Mouse (Mus musculus) MEL (cell line): ENCODE data around the gene Dapl1. TPM values are rescaled to one million over a fixed set of nuclear protein-coding genes. Genes with fewer than 3 reads are reported as not detected.

Source experiments
- DNase-seq: peaks from one replicate; pipeline ENCODE4 v3.0.0; 2011; ENCODE audit warnings: low read depth, low spot score
- H3K27ac ChIP-seq: 2 replicates; pipeline ENCODE4 v1.5.1; 2012; ENCODE audit warnings: low read depth, mild to moderate bottlenecking, control low read depth, low read length, moderate library complexity; ENCODE audit not compliant: control insufficient read depth
- H3K27me3 ChIP-seq, 2 experiments: fragments of 150-350 bp in 1 of 2; sonication (generic) in 1 of 2; 2 replicates each; pipeline ENCODE4 v1.6.1; 2012; ENCODE audit warnings: low read length in 2 of 2, mild to moderate bottlenecking in 2 of 2, improper control_type of control experiment in 1 of 2, moderate library complexity in 1 of 2; ENCODE audit not compliant: insufficient read depth in 2 of 2, control insufficient read depth in 1 of 2
- H3K36me3 ChIP-seq, 2 experiments: 2 replicates each; pipeline ENCODE4 v1.6.1; 2012 to 2014; ENCODE audit warnings: low read length in 2 of 2, improper control_type of control experiment in 1 of 2, inconsistent platforms in 1 of 2, mild to moderate bottlenecking in 1 of 2; ENCODE audit not compliant: insufficient read depth in 2 of 2, control insufficient read depth in 1 of 2
- H3K4me1 ChIP-seq, 2 experiments: fragments of 150-350 bp in 1 of 2; sonication (generic) in 1 of 2; 2 replicates each; pipeline ENCODE4 v1.6.1; 2012; ENCODE audit warnings: low read length in 2 of 2, improper control_type of control experiment in 1 of 2, mild to moderate bottlenecking in 1 of 2; ENCODE audit not compliant: insufficient read depth in 2 of 2, control insufficient read depth in 1 of 2
- H3K4me3 ChIP-seq, 2 experiments: fragments of 150-350 bp in 1 of 2; sonication (generic) in 1 of 2; 2 replicates each; pipeline ENCODE4 v1.5.1; 2012; ENCODE audit warnings: low read depth in 2 of 2, low read length in 2 of 2, mild to moderate bottlenecking in 2 of 2, moderate library complexity in 2 of 2, control low read depth in 1 of 2, improper control_type of control experiment in 1 of 2; ENCODE audit not compliant: control insufficient read depth in 1 of 2, insufficient read depth in 1 of 2
- H3K79me2 ChIP-seq: 2 replicates; pipeline ENCODE4 v1.6.1; 2012; ENCODE audit warnings: mild to moderate bottlenecking, low read length, moderate library complexity; ENCODE audit not compliant: control insufficient read depth, poor library complexity, insufficient read depth
- H3K9ac ChIP-seq: 2 replicates; pipeline ENCODE4 v1.6.1; 2012; ENCODE audit warnings: low read depth, mild to moderate bottlenecking, control low read depth, low read length, moderate library complexity; ENCODE audit not compliant: control insufficient read depth, poor library complexity, severe bottlenecking
- H3K9me3 ChIP-seq: fragments of 150-350 bp; sonication (generic); replicated peaks from 2 replicates; pipeline ENCODE4 v1.6.1; 2012; ENCODE audit warnings: mild to moderate bottlenecking, low read length, improper control_type of control experiment, moderate library complexity; ENCODE audit not compliant: insufficient read depth
- CHD1 ChIP-seq: IDR thresholded peaks from 2 replicates; pipeline ENCODE4 v1.6.1; 2012; ENCODE audit warnings: low read depth, mild to moderate bottlenecking, inconsistent platforms, low read length, improper control_type of control experiment
- CHD2 ChIP-seq: IDR thresholded peaks from 2 replicates; pipeline ENCODE4 v1.6.1; 2011; ENCODE audit warnings: low read length, improper control_type of control experiment
- CTCF ChIP-seq, 3 experiments: IDR thresholded peaks in 2 of 3; conservative IDR thresholded peaks in 1 of 3; 2 replicates each; pipeline ENCODE4 v1.5.1; 2011 to 2012; ENCODE audit warnings: low read length in 3 of 3, low read depth in 2 of 3, mild to moderate bottlenecking in 2 of 3, improper control_type of control experiment in 1 of 3, inconsistent platforms in 1 of 3, mixed read lengths in 1 of 3, moderate library complexity in 1 of 3; ENCODE audit not compliant: control insufficient read depth in 1 of 3, insufficient read depth in 1 of 3, poor library complexity in 1 of 3, severe bottlenecking in 1 of 3
- GABPA ChIP-seq: IDR thresholded peaks from 2 replicates; pipeline ENCODE4 v1.6.1; 2012; ENCODE audit warnings: low read depth, mild to moderate bottlenecking, inconsistent platforms, low read length, improper control_type of control experiment, moderate library complexity
- GATA1 ChIP-seq: IDR thresholded peaks from 2 replicates; pipeline ENCODE4 v1.6.1; 2011; ENCODE audit warnings: low read depth, low read length, improper control_type of control experiment
- HCFC1 ChIP-seq: IDR thresholded peaks from 2 replicates; pipeline ENCODE4 v1.6.1; 2012; ENCODE audit warnings: low read depth, mild to moderate bottlenecking, inconsistent platforms, low read length, improper control_type of control experiment, moderate library complexity
- MAX ChIP-seq: IDR thresholded peaks from 2 replicates; pipeline ENCODE4 v1.6.1; 2011; ENCODE audit warnings: low read length, improper control_type of control experiment
- MXI1 ChIP-seq: IDR thresholded peaks from 2 replicates; pipeline ENCODE4 v1.6.1; 2011; ENCODE audit warnings: mild to moderate bottlenecking, low read depth, low read length, improper control_type of control experiment
- NRF1 ChIP-seq: IDR thresholded peaks from 2 replicates; pipeline ENCODE4 v1.6.1; 2014; ENCODE audit warnings: low read depth, mild to moderate bottlenecking, inconsistent platforms, low read length, improper control_type of control experiment, moderate library complexity; ENCODE audit not compliant: poor library complexity, insufficient read depth, severe bottlenecking
- POLR2A ChIP-seq, 2 experiments: IDR thresholded peaks; 2 replicates each; pipeline ENCODE4 v1.6.1; 2011 to 2012; ENCODE audit warnings: low read length in 2 of 2, mild to moderate bottlenecking in 2 of 2, control low read depth in 1 of 2, improper control_type of control experiment in 1 of 2, low read depth in 1 of 2, moderate library complexity in 1 of 2; ENCODE audit not compliant: control insufficient read depth in 1 of 2, insufficient read depth in 1 of 2, poor library complexity in 1 of 2
- POLR2AphosphoS5 ChIP-seq: IDR thresholded peaks from 2 replicates; pipeline ENCODE4 v1.6.1; 2012; ENCODE audit warnings: low read depth, borderline replicate concordance, mild to moderate bottlenecking, inconsistent platforms, low read length, moderate library complexity, mixed read lengths
- RAD21 ChIP-seq: IDR thresholded peaks from 2 replicates; pipeline ENCODE4 v1.6.1; 2011; ENCODE audit warnings: mild to moderate bottlenecking, low read depth, low read length, improper control_type of control experiment
- SMC3 ChIP-seq: IDR thresholded peaks from 2 replicates; pipeline ENCODE4 v1.6.1; 2011; ENCODE audit warnings: low read depth, low read length, improper control_type of control experiment
- TAL1 ChIP-seq: IDR thresholded peaks from 2 replicates; pipeline ENCODE4 v1.6.1; 2012; ENCODE audit warnings: mild to moderate bottlenecking, inconsistent platforms, low read length, moderate library complexity, mixed read lengths
- TCF12 ChIP-seq: IDR thresholded peaks from 2 replicates; pipeline ENCODE4 v1.6.1; 2014; ENCODE audit warnings: low read depth, mild to moderate bottlenecking, inconsistent platforms, low read length, improper control_type of control experiment, moderate library complexity
- USF1 ChIP-seq: IDR thresholded peaks from 2 replicates; pipeline ENCODE4 v1.6.1; 2014; ENCODE audit warnings: low read depth, mild to moderate bottlenecking, inconsistent platforms, low read length, improper control_type of control experiment, moderate library complexity
- USF2 ChIP-seq, 2 experiments: IDR thresholded peaks; 2 replicates each; pipeline ENCODE4 v1.6.1; 2011 to 2012; ENCODE audit warnings: improper control_type of control experiment in 2 of 2, low read length in 2 of 2, borderline replicate concordance in 1 of 2, inconsistent platforms in 1 of 2, low read depth in 1 of 2, mild to moderate bottlenecking in 1 of 2; ENCODE audit not compliant: insufficient read depth in 1 of 2
- ZC3H11A ChIP-seq: IDR thresholded peaks from 2 replicates; pipeline ENCODE4 v1.6.1; 2012; ENCODE audit warnings: low read depth, mild to moderate bottlenecking, inconsistent platforms, low read length, improper control_type of control experiment
- ZKSCAN1 ChIP-seq: IDR thresholded peaks from 2 replicates; pipeline ENCODE4 v1.6.1; 2012; ENCODE audit warnings: low read depth, mild to moderate bottlenecking, inconsistent platforms, low read length, improper control_type of control experiment, moderate library complexity
- ZMIZ1 ChIP-seq: IDR thresholded peaks from 2 replicates; pipeline ENCODE4 v1.6.1; 2012; ENCODE audit warnings: low read depth, mild to moderate bottlenecking, inconsistent platforms, low read length, improper control_type of control experiment, moderate library complexity
- polyA plus RNA-seq, 2 experiments: library from polyadenylated mRNA; stranded (reverse) in 1 of 2; unstranded in 1 of 2; fragments of >175 nt in 1 of 2; fragments of >200 nt in 1 of 2; gene quantifications; 2 replicates each; pipeline versions ENCODE4 v1.2.1 to v1.2.4; 2012; ENCODE audit warnings: low replicate concordance in 2 of 2, low read depth in 1 of 2; ENCODE audit not compliant: insufficient read length in 2 of 2, insufficient read depth in 1 of 2, missing spikeins in 1 of 2
- total RNA-seq: library from RNA; depleted of rRNA; stranded (reverse); fragments of 300-350 nt; gene quantifications from 2 replicates; pipeline ENCODE4 v1.2.3, GENCODE M21; 2012

The Dapl1 gene
- total and polyA plus RNA-seq, 3 experiments = not detected

- Histone ChIP-seq H3K27ac (no peak overlapping the region), H3K9ac (no peak overlapping the region), H3K4me1 (no peaks in the 10 kb centered on the region), H3K79me2 (no peaks in the 10 kb centered on the region), H3K4me3 (no peak overlapping the region), H3K9me3 (no peaks in the 10 kb centered on the region), H3K36me3 (no peaks in the 10 kb centered on the region), H3K27me3 (no peaks in the 10 kb centered on the region)
- peak; percentile 14 for DNase-seq
- TF ChIP-seq MAX (no peak), SMC3 (peak; percentile 47), RAD21 (peak; percentile 41), CHD2 (no peak), POLR2AphosphoS5 (no peak), ZC3H11A (peak; percentile 5; the same call in 1 of the 2 replicates), GATA1 (no peak), CTCF (IDR thresholded peaks at IDR 0.05 in 2 of 3, conservative IDR thresholded peaks at IDR 0.05 in 1 of 3; ENCODE audit: control insufficient read depth in 1 of 3, insufficient read depth in 1 of 3, low read depth in 2 of 3, low read length in 3 of 3, poor library complexity in 1 of 3, severe bottlenecking in 1 of 3) (peak; percentile 10 to 46 (median 43); a peak in 4 of 6 replicates)
These were observed 45.9 kb upstream of the Dapl1 start for GRCm38 (mm10) chr2:59438479-59438935.

- H3K4me1 ChIP-seq = no peaks in the 10 kb centered on the region
- no peak for TF ChIP-seq MXI1
- no peak for TF ChIP-seq SMC3
- TF ChIP-seq USF2 (IDR thresholded peaks at IDR 0.05; ENCODE audit: borderline replicate concordance in 1 of 2, insufficient read depth in 1 of 2, low read depth in 1 of 2, low read length in 2 of 2) = no peak
- no peak for TF ChIP-seq CHD2
- no peak for TF ChIP-seq TAL1
- H3K9me3 ChIP-seq = no peaks in the 10 kb centered on the region
- no peak for DNase-seq
- H3K4me3 ChIP-seq = no peak overlapping the region
- no peaks in the 10 kb centered on the region for H3K36me3 ChIP-seq
- H3K27ac ChIP-seq = no peak overlapping the region
- H3K79me2 ChIP-seq = no peaks in the 10 kb centered on the region
- H3K27me3 ChIP-seq = no peaks in the 10 kb centered on the region
- H3K9ac ChIP-seq = no peak overlapping the region
These were observed 44.6 kb upstream of the Dapl1 start for GRCm38 (mm10) chr2:59439824-59440223.

- no peak overlapping the region for H3K4me3 ChIP-seq
- no peak overlapping the region for H3K9ac ChIP-seq
- DNase-seq = peak; percentile 8
- no peaks in the 10 kb centered on the region for H3K79me2 ChIP-seq
- H3K36me3 ChIP-seq = no peaks in the 10 kb centered on the region
- no peak for TF ChIP-seq ZKSCAN1
- TF ChIP-seq USF2 (IDR thresholded peaks at IDR 0.05; ENCODE audit: borderline replicate concordance in 1 of 2, insufficient read depth in 1 of 2, low read depth in 1 of 2, low read length in 2 of 2) = no peak
- no peak for TF ChIP-seq MXI1
- no peak for TF ChIP-seq TAL1
- no peak for TF ChIP-seq NRF1
- TF ChIP-seq GABPA = no peak
- no peak for TF ChIP-seq ZMIZ1
- no peak for TF ChIP-seq POLR2AphosphoS5
- TF ChIP-seq TCF12 = no peak
- peak; percentile 16; the same call in 1 of the 2 replicates for TF ChIP-seq SMC3
- no peak for TF ChIP-seq HCFC1
- no peak for TF ChIP-seq POLR2A (IDR thresholded peaks at IDR 0.05; ENCODE audit: control insufficient read depth in 1 of 2, insufficient read depth in 1 of 2, low read depth in 1 of 2, low read length in 2 of 2, poor library complexity in 1 of 2)
- no peak for TF ChIP-seq USF1
- no peak for TF ChIP-seq CHD1
- peak; percentile 27 to 45 (median 35); a peak in 5 of 6 replicates for TF ChIP-seq CTCF (IDR thresholded peaks at IDR 0.05 in 2 of 3, conservative IDR thresholded peaks at IDR 0.05 in 1 of 3; ENCODE audit: control insufficient read depth in 1 of 3, insufficient read depth in 1 of 3, low read depth in 2 of 3, low read length in 3 of 3, poor library complexity in 1 of 3, severe bottlenecking in 1 of 3)
- H3K27me3 ChIP-seq = no peaks in the 10 kb centered on the region
- no peaks in the 10 kb centered on the region for H3K4me1 ChIP-seq
- no peaks in the 10 kb centered on the region for H3K9me3 ChIP-seq
- H3K27ac ChIP-seq = no peak overlapping the region
These were observed 44.0 kb upstream of the Dapl1 start for GRCm38 (mm10) chr2:59440481-59440880.
